Mouse (Mus musculus): ENCODE results near the gene Acod1. TPM values are rescaled to one million over a fixed set of nuclear protein-coding genes. Genes with fewer than 3 reads are reported as not detected.

Gene Acod1
- total and polyA plus RNA-seq, 3 experiments: 0.09 to 1.6 (median 0.16) TPM

DNA sequence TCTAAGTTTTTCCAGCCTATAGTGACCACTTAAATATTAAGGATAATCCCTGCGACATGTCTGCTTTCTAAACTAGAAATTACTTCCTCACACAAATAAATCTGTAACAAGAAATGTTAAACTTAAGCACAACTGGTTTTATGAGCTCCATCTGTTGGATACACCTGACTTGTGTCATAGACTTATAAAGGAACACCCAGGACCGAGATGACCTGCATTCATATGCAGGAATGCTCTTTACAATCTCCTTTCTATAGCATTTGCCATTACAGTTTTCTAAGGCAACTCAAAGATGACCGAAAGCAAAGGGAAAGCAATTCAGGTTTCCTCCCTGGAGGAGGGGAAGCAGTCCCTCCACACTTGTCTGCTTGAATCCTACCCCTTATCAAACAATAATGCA, 46.5 kb downstream of the Acod1 start:
- H3K4me2 ChIP-seq (ENCODE audit: insufficient read depth, low read depth, poor library complexity, severe bottlenecking): no peak overlapping the region; the same call in 1 of the 2 replicates
- H3K9ac ChIP-seq (ENCODE audit: insufficient read depth, low read depth): no peak overlapping the region
- H3K4me1 ChIP-seq (ENCODE audit: control insufficient read depth in 1 of 2, insufficient read depth in 2 of 2): peaks cover 0 to 41% of the 10 kb centered on the region in 2 experiments; a peak in 2 of 4 replicates
- H3K36me3 ChIP-seq (replicated peaks in 1 of 2; ENCODE audit: control insufficient read depth in 1 of 2, insufficient read depth in 1 of 2, low read length in 1 of 2): peaks cover 40 to 77% of the 10 kb centered on the region in 2 experiments
- no peak for TF ChIP-seq MAX (IDR thresholded peaks at IDR 0.05; ENCODE audit: low read length)
- no peak for TF ChIP-seq ZNF384 (IDR thresholded peaks at IDR 0.05; ENCODE audit: low read depth, low read length)
- TF ChIP-seq KAT2A (IDR thresholded peaks at IDR 0.05; ENCODE audit: insufficient replicate concordance, low read length): no peak
- TF ChIP-seq TBP (conservative IDR thresholded peaks at IDR 0.05; ENCODE audit: low read depth, low read length): no peak
- TF ChIP-seq POLR2AphosphoS2 (IDR thresholded peaks at IDR 0.05; ENCODE audit: low read depth, low read length): no peak
- no peak for TF ChIP-seq ELF1 (IDR thresholded peaks at IDR 0.05; ENCODE audit: low read depth, low read length)
- no peak for TF ChIP-seq UBTF (IDR thresholded peaks at IDR 0.05; ENCODE audit: low read depth, low read length)
- TF ChIP-seq CTCF (conservative IDR thresholded peaks at IDR 0.05 in 1 of 2, IDR thresholded peaks at IDR 0.05 in 1 of 2; ENCODE audit: low read depth in 2 of 2, low read length in 2 of 2): no peak
- no peak for TF ChIP-seq IRF4 (IDR thresholded peaks at IDR 0.05; ENCODE audit: low read depth, low read length)
- no peak for TF ChIP-seq CHD1 (IDR thresholded peaks at IDR 0.05; ENCODE audit: low read depth, low read length)
- TF ChIP-seq POLR2A (IDR thresholded peaks at IDR 0.05; ENCODE audit: low read depth, low read length): no peak
- TF ChIP-seq ZC3H11A (IDR thresholded peaks at IDR 0.05; ENCODE audit: low read depth, low read length): no peak
- no peak for TF ChIP-seq JUN (IDR thresholded peaks at IDR 0.05; ENCODE audit: insufficient read depth, low read depth, low read length)
- TF ChIP-seq NRF1 (IDR thresholded peaks at IDR 0.05; ENCODE audit: low read depth, low read length): no peak
- TF ChIP-seq RCOR1 (conservative IDR thresholded peaks at IDR 0.05; ENCODE audit: low read depth, low read length): no peak
- no peaks in the 10 kb centered on the region for H3K27me3 ChIP-seq (replicated peaks)
- H3K27ac ChIP-seq (ENCODE audit: insufficient read depth, low read depth): no peak overlapping the region
- in situ Hi-C loops (cut with MboI; ENCODE audit: low pct_ligation_motif_present, low pct_unique_long_range_greater_than_20kb, low sequenced_read_pairs) (no loop called here), dilution Hi-C loops (cut with MboI; ENCODE audit: extremely low pct_ligation_motif_present, extremely low pct_unique_long_range_greater_than_20kb, low sequenced_read_pairs) (no loop called here)
- no peak overlapping the region for H3K4me3 ChIP-seq (replicated peaks in 1 of 3; ENCODE audit: low read depth in 2 of 3, low read length in 2 of 3, poor library complexity in 1 of 3)
- no peaks in the 10 kb centered on the region for H3K9me3 ChIP-seq (replicated peaks; ENCODE audit: low read length)
- DNase-seq (ENCODE audit: extremely low read depth): no peak
- peaks cover 48% of the 10 kb centered on the region for H3K79me2 ChIP-seq (replicated peaks; ENCODE audit: control insufficient read depth, extremely low read depth, insufficient read depth, poor library complexity, severe bottlenecking)

DNA sequence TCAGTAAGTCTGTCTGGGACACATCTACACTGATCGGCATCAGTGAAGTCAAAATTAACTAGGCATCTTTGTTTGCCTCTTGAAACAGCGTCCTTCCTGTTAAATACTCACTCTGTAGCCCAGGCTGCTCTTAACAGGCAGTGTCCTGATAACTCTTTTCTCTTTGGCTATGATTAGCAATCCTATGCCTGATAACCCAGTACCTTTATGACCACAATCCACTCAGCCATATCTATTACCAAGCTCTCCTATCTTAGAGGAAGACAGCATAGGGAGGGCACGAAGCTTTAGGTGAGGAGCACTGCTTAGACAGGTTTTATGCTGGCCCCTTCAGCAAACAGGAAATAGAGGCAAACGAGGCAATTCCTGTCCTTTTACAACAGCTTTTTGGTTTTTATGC, 46.9 kb downstream of the Acod1 start:
- dilution Hi-C loops (cut with MboI; ENCODE audit: extremely low pct_ligation_motif_present, extremely low pct_unique_long_range_greater_than_20kb, low sequenced_read_pairs): no loop called here

More for the DNA sequence above, 46.9 kb downstream of the Acod1 start:
- Histone ChIP-seq H3K9me3 (replicated peaks; ENCODE audit: low read length) (no peaks in the 10 kb centered on the region), H3K9ac (ENCODE audit: insufficient read depth, low read depth) (no peak overlapping the region), H3K4me1 (ENCODE audit: control insufficient read depth in 1 of 2, insufficient read depth in 2 of 2) (peaks cover 0 to 40% of the 10 kb centered on the region in 2 experiments; a peak in 2 of 4 replicates), H3K27me3 (replicated peaks) (no peaks in the 10 kb centered on the region), H3K27ac (ENCODE audit: insufficient read depth, low read depth) (no peak overlapping the region), H3K4me3 (replicated peaks in 1 of 3; ENCODE audit: low read depth in 2 of 3, low read length in 2 of 3, poor library complexity in 1 of 3) (no peak overlapping the region), H3K36me3 (replicated peaks in 1 of 2; ENCODE audit: control insufficient read depth in 1 of 2, insufficient read depth in 1 of 2, low read length in 1 of 2) (peaks cover 39 to 73% of the 10 kb centered on the region in 2 experiments), H3K79me2 (replicated peaks; ENCODE audit: control insufficient read depth, extremely low read depth, insufficient read depth, poor library complexity, severe bottlenecking) (peaks cover 52% of the 10 kb centered on the region), H3K4me2 (ENCODE audit: insufficient read depth, low read depth, poor library complexity, severe bottlenecking) (no peak overlapping the region)
- TF ChIP-seq MAZ (IDR thresholded peaks at IDR 0.05; ENCODE audit: low read depth, low read length): no peak
- TF ChIP-seq GABPA (IDR thresholded peaks at IDR 0.05; ENCODE audit: insufficient replicate concordance, low read depth, low read length): no peak
- no peak for TF ChIP-seq IRF4 (IDR thresholded peaks at IDR 0.05; ENCODE audit: low read depth, low read length)
- no peak for TF ChIP-seq RAD21 (IDR thresholded peaks at IDR 0.05; ENCODE audit: low read depth, low read length)
- TF ChIP-seq CTCF (conservative IDR thresholded peaks at IDR 0.05 in 1 of 2, IDR thresholded peaks at IDR 0.05 in 1 of 2; ENCODE audit: low read depth in 2 of 2, low read length in 2 of 2): no peak
- no peak for TF ChIP-seq NRF1 (IDR thresholded peaks at IDR 0.05; ENCODE audit: low read depth, low read length)
- TF ChIP-seq CHD2 (IDR thresholded peaks at IDR 0.05; ENCODE audit: low read length): no peak
- TF ChIP-seq ZKSCAN1 (IDR thresholded peaks at IDR 0.05; ENCODE audit: borderline replicate concordance, low read depth, low read length): no peak
- no peak for TF ChIP-seq EP300 (IDR thresholded peaks at IDR 0.05; ENCODE audit: low read length)
- DNase-seq (ENCODE audit: extremely low read depth): no peak
- in situ Hi-C loops (cut with MboI; ENCODE audit: low pct_ligation_motif_present, low pct_unique_long_range_greater_than_20kb, low sequenced_read_pairs): no loop called here

All from CH12.LX (cell line).